Mouse (Mus musculus): ENCODE measurements around the gene Bmpr1a.

Gene Bmpr1a

GRCm38 (mm10) chr14:34503325-34503647 lies at the start of gene Bmpr1a:
TSS of gene Bmpr1a (minus strand) at chr14:34503341.
- DNase-seq (ENCODE audit: low read depth, low spot score): peak; percentile 93

- no peak for DNase-seq (ENCODE audit: low read depth, low spot score)
These were observed 49.1 kb upstream of the Bmpr1a start for GRCm38 (mm10) chr14:34552226-34552625.

- DNase-seq (ENCODE audit: low read depth, low spot score): peak; percentile 88
These were observed 46.0 kb upstream of the Bmpr1a start for GRCm38 (mm10) chr14:34549004-34549671.

- peak; percentile 91 for DNase-seq (ENCODE audit: low read depth, low spot score)
These were observed 45.4 kb upstream of the Bmpr1a start for GRCm38 (mm10) chr14:34548391-34549001.

- peak; percentile 75 for DNase-seq (ENCODE audit: low read depth, low spot score)
These were observed 41.4 kb upstream of the Bmpr1a start for GRCm38 (mm10) chr14:34544545-34544944.

- no peak for DNase-seq (ENCODE audit: low read depth, low spot score)
These were observed 40.9 kb upstream of the Bmpr1a start for GRCm38 (mm10) chr14:34544001-34544400.

- DNase-seq (ENCODE audit: low read depth, low spot score): peak; percentile 66
These were observed 40.5 kb upstream of the Bmpr1a start for GRCm38 (mm10) chr14:34543596-34543995.

GRCm38 (mm10) chr14:34541896-34542295 lies 38.8 kb upstream of the Bmpr1a start:
- DNase-seq (ENCODE audit: low read depth, low spot score): peak; percentile 63

GRCm38 (mm10) chr14:34540685-34541162 lies 37.6 kb upstream of the Bmpr1a start:
- no peak for DNase-seq (ENCODE audit: low read depth, low spot score)

- no peak for DNase-seq (ENCODE audit: low read depth, low spot score)
These were observed 32.7 kb upstream of the Bmpr1a start for GRCm38 (mm10) chr14:34535883-34536282.

GRCm38 (mm10) chr14:34533537-34533936 lies 30.4 kb upstream of the Bmpr1a start:
- DNase-seq (ENCODE audit: low read depth, low spot score): peak; percentile 53

- no peak for DNase-seq (ENCODE audit: low read depth, low spot score)
These were observed 29.4 kb upstream of the Bmpr1a start for GRCm38 (mm10) chr14:34532536-34532935.

- peak; percentile 54 for DNase-seq (ENCODE audit: low read depth, low spot score)
These were observed 25.7 kb upstream of the Bmpr1a start for GRCm38 (mm10) chr14:34528804-34529203.

GRCm38 (mm10) chr14:34522701-34523100 lies 19.6 kb upstream of the Bmpr1a start, which contains the start of gene 9230112D13Rik:
TSS of gene 9230112D13Rik (minus strand) at chr14:34522801.
- DNase-seq (ENCODE audit: low read depth, low spot score): no peak

GRCm38 (mm10) chr14:34517959-34518544 lies 14.9 kb upstream of the Bmpr1a start:
- no peak for DNase-seq (ENCODE audit: low read depth, low spot score)

- no peak for DNase-seq (ENCODE audit: low read depth, low spot score)
These were observed 13.9 kb upstream of the Bmpr1a start for GRCm38 (mm10) chr14:34516960-34517577.

- DNase-seq (ENCODE audit: low read depth, low spot score): no peak
These were observed 12.7 kb upstream of the Bmpr1a start for GRCm38 (mm10) chr14:34515860-34516259.

- DNase-seq (ENCODE audit: low read depth, low spot score): no peak
These were observed 11.0 kb upstream of the Bmpr1a start for GRCm38 (mm10) chr14:34514120-34514519.

GRCm38 (mm10) chr14:34512602-34513001 lies 9.5 kb upstream of the Bmpr1a start:
- no peak for DNase-seq (ENCODE audit: low read depth, low spot score)

- no peak for DNase-seq (ENCODE audit: low read depth, low spot score)
These were observed 8.8 kb upstream of the Bmpr1a start for GRCm38 (mm10) chr14:34511901-34512300.

GRCm38 (mm10) chr14:34508842-34509439 lies 5.8 kb upstream of the Bmpr1a start:
- no peak for DNase-seq (ENCODE audit: low read depth, low spot score)
